In genomic region chr9:75315238-75315637, GRCm38 (mm10) we compare ENCODE assay signal across 10 mouse cellular contexts. TPM values are rescaled to one million over a fixed set of nuclear protein-coding genes. Genes with fewer than 3 reads are reported as not detected.
DNase-seq lines count a peak whose midpoint lies in the region; ATAC-seq and TF ChIP-seq lines count a peak whose summit lies in the region.
"Had no signal": no experiment of that assay in that cellular context is flagged by ENCODE, and none has a peak within 500 bp of the region (broad histone marks: within the 10 kb centered on the region; RNA-seq: fewer than 3 reads in every experiment).

No protein-coding gene starts in this region.

- peaks cover 10% of the 10 kb centered on the region; the same call in 1 of the 2 replicates for H3K4me1 ChIP-seq in kidney, postnatal 0 days (replicated peaks; ENCODE audit: insufficient read depth, low read length)
- peaks cover 31% of the 10 kb centered on the region for H3K4me1 ChIP-seq in forebrain, embryonic 10.5 days
- H3K4me1 ChIP-seq in hindbrain, postnatal 0 days (ENCODE audit: insufficient read depth, low read length): peaks cover 8% of the 10 kb centered on the region; the same call in 1 of the 2 replicates
- H3K4me1 ChIP-seq in neural tube, embryonic 13.5 days (replicated peaks): peaks cover 23% of the 10 kb centered on the region

- H3K9ac ChIP-seq in kidney, postnatal 0 days (ENCODE audit: low read depth, low read length): no peak overlapping the region
- no peak overlapping the region for H3K9ac ChIP-seq in hindbrain, postnatal 0 days (replicated peaks; ENCODE audit: low read length)
- peak overlapping the region; percentile 79; the same call in 1 of the 2 replicates for H3K9ac ChIP-seq in neural tube, embryonic 13.5 days

- ATAC-seq in kidney, postnatal 0 days (replicated peaks; ENCODE audit: low FRiP score, low read depth): no peak
- no peak for ATAC-seq in hindbrain, postnatal 0 days
- no peak for ATAC-seq in neural tube, embryonic 13.5 days (ENCODE audit: low read depth)

- no peak for DNase-seq in kidney, postnatal 0 days (ENCODE audit: low spot score)
- DNase-seq in kidney, adult 18-20 months: no peak
- no peak for DNase-seq in forebrain, embryonic 10.5 days (ENCODE audit: extremely low spot score, low spot score)
- no peak for DNase-seq in hindbrain, postnatal 0 days (ENCODE audit: low spot score)
- DNase-seq in adrenal gland, adult 2 months: no peak
- no peak for DNase-seq in urinary bladder, postnatal 10 days (ENCODE audit: low spot score)
- no peak for DNase-seq in embryo, embryonic 11 days
- DNase-seq: cerebellum, adult 11 months; gastrocnemius, postnatal 10 days had no signal

- no peaks in the 10 kb centered on the region for H3K36me3 ChIP-seq in kidney, postnatal 0 days (ENCODE audit: insufficient read depth, low read length)
- H3K36me3 ChIP-seq in forebrain, embryonic 10.5 days (replicated peaks): 0 out of 2 replicates have a peak, but pooled peaks cover 3% of the 10 kb centered on the region
- no peaks in the 10 kb centered on the region; the same call in 1 of the 2 replicates for H3K36me3 ChIP-seq in hindbrain, postnatal 0 days (ENCODE audit: insufficient read depth, low read length)
- H3K36me3 ChIP-seq in neural tube, embryonic 13.5 days: peaks cover 5% of the 10 kb centered on the region; the same call in 1 of the 2 replicates

- H3K9me3 ChIP-seq in kidney, postnatal 0 days (replicated peaks; ENCODE audit: low read length): no peaks in the 10 kb centered on the region
- H3K9me3 ChIP-seq in forebrain, embryonic 10.5 days: no peaks in the 10 kb centered on the region
- H3K9me3 ChIP-seq in hindbrain, postnatal 0 days (ENCODE audit: low read length): no peaks in the 10 kb centered on the region
- no peaks in the 10 kb centered on the region for H3K9me3 ChIP-seq in neural tube, embryonic 13.5 days

- no peak for TF ChIP-seq CTCF in kidney, postnatal 0 days (IDR thresholded peaks at IDR 0.05; ENCODE audit: low read depth)
- TF ChIP-seq CTCF in hindbrain, postnatal 0 days (IDR thresholded peaks at IDR 0.05; ENCODE audit: low read depth): no peak

- H3K4me2 ChIP-seq in kidney, postnatal 0 days (ENCODE audit: low read length): peak overlapping the region; percentile 64
- peak overlapping the region; percentile 79 for H3K4me2 ChIP-seq in hindbrain, postnatal 0 days (ENCODE audit: low read depth, low read length)
- peak overlapping the region; percentile 78 for H3K4me2 ChIP-seq in neural tube, embryonic 13.5 days

- H3K27me3 ChIP-seq in kidney, postnatal 0 days (ENCODE audit: insufficient read depth, low read length): no peaks in the 10 kb centered on the region
- no peaks in the 10 kb centered on the region for H3K27me3 ChIP-seq in forebrain, embryonic 10.5 days (ENCODE audit: poor library complexity, severe bottlenecking)
- no peaks in the 10 kb centered on the region for H3K27me3 ChIP-seq in hindbrain, postnatal 0 days (ENCODE audit: insufficient read depth, low read length)
- no peaks in the 10 kb centered on the region for H3K27me3 ChIP-seq in neural tube, embryonic 13.5 days

- H3K27ac ChIP-seq in kidney, postnatal 0 days: no peak overlapping the region
- H3K27ac ChIP-seq in forebrain, embryonic 10.5 days: no peak overlapping the region
- H3K27ac ChIP-seq in hindbrain, postnatal 0 days: no peak overlapping the region
- no peak overlapping the region for H3K27ac ChIP-seq in neural tube, embryonic 13.5 days (replicated peaks)

- 68% methylated on average over 3 of the region's 3 CpGs for WGBS in kidney, postnatal 0 days
- WGBS in forebrain, embryonic 10.5 days: 80% methylated on average over 3 of the region's 3 CpGs
- 62% methylated on average over 3 of the region's 3 CpGs for WGBS in hindbrain, postnatal 0 days
- WGBS in neural tube, embryonic 13.5 days: 67% methylated on average over 3 of the region's 3 CpGs

- no peak overlapping the region for H3K4me3 ChIP-seq in kidney, postnatal 0 days (replicated peaks; ENCODE audit: low read depth, low read length)
- peak overlapping the region; percentile 71 for H3K4me3 ChIP-seq in forebrain, embryonic 10.5 days
- H3K4me3 ChIP-seq in hindbrain, postnatal 0 days (ENCODE audit: low read length): peak overlapping the region; percentile 79
- peak overlapping the region; percentile 73 for H3K4me3 ChIP-seq in neural tube, embryonic 13.5 days

RNA-seq across cellular contexts. Expression of gene Gnb5, which starts 9.2 kb away (rescaled TPM):
- 35.0 and 37.6 TPM in 2 replicates for polyA plus RNA-seq in kidney, postnatal 0 days (2015; fragmentation: Nextera tagmentation; extraction: Ambion mirVana)
- 24.0 and 27.9 TPM in 2 replicates for polyA plus RNA-seq in forebrain, embryonic 10.5 days (2016; fragmentation: Nextera tagmentation; extraction: Ambion mirVana)
- total RNA-seq in hindbrain, postnatal 0 days (2014; rRNA removed): 92.1 and 96.0 TPM in 2 replicates
- polyA plus RNA-seq in hindbrain, postnatal 0 days (2015; fragmentation: Nextera tagmentation; extraction: Ambion mirVana): 98.6 and 104 TPM in 2 replicates
- polyA plus RNA-seq in neural tube, embryonic 13.5 days (2015; fragmentation: Nextera tagmentation; extraction: Ambion mirVana): 60.7 and 63.7 TPM in 2 replicates
- total RNA-seq in adrenal gland, adult 2 months (2021): 10 to 100 TPM; 35.4 to 62.6 TPM
- 31.1 and 35.5 TPM in 2 replicates for polyA plus RNA-seq in adrenal gland, adult 2 months (2012; rRNA removed)

RNA-seq across cellular contexts. Expression of gene Bcl2l10, which starts 32.3 kb away (rescaled TPM):
- polyA plus RNA-seq in kidney, postnatal 0 days (2015; fragmentation: Nextera tagmentation; extraction: Ambion mirVana): not detected in 2 replicates
- not detected in 2 replicates for polyA plus RNA-seq in forebrain, embryonic 10.5 days (2016; fragmentation: Nextera tagmentation; extraction: Ambion mirVana)
- 0.73 TPM in 1 of 2 replicates, not detected in the other for total RNA-seq in hindbrain, postnatal 0 days (2014; rRNA removed)
- not detected in 2 replicates for polyA plus RNA-seq in hindbrain, postnatal 0 days (2015; fragmentation: Nextera tagmentation; extraction: Ambion mirVana)
- not detected in 2 replicates for polyA plus RNA-seq in neural tube, embryonic 13.5 days (2015; fragmentation: Nextera tagmentation; extraction: Ambion mirVana)
- under 1 TPM; 0.23 to 0.24 TPM for total RNA-seq in adrenal gland, adult 2 months (2021)
- polyA plus RNA-seq in adrenal gland, adult 2 months (2012; rRNA removed): 0.13 and 0.20 TPM in 2 replicates
- total RNA-seq: gastrocnemius, postnatal 10 days had no signal
